Mouse (Mus musculus) spleen, postnatal 10 days (tissue): ENCODE results near the gene Fam207a.

Experiments used
- DNase-seq, 2 experiments: peaks; one replicate each; pipeline ENCODE4 v3.0.0; 2021 to 2022; ENCODE audit warnings: low spot score in 2 of 2

The Fam207a gene

DNA sequence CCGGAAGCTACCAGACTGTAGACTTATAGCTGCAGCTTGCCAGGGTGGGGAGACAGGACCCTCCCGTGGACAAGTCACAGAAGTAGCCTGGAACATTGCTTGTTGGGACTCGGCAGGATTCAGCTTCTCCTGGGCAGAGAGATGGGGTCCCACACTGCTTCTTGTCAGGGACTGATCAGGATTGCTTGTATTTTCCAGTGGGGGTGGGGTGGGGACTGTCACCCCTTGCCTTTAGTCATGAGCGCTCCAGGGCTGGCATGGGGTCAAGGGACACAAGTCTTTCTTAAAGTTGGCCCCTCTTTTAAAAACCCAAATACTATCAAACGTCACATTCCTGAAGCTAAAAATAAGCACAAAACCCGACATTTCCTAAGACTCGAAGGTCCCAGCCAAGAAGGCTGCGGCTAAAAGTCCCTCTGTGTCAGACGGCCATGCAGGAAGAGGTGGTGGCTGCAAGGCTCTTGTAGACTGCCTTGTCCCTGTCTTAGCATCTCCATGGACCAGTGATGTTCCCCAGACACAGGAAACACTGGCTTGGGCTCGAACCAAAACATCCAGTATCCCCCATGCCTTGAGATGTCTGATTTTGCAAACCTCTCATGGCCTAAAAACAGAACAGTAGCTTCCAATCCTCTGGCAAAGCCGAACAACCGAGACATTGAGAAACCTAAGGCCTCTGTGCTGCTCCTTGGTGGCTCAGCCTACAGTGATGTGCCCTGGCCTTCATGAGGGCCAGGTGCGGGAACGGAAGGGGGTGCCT lies 60.2 kb downstream of the Fam207a start:
- DNase-seq = no peak

DNA sequence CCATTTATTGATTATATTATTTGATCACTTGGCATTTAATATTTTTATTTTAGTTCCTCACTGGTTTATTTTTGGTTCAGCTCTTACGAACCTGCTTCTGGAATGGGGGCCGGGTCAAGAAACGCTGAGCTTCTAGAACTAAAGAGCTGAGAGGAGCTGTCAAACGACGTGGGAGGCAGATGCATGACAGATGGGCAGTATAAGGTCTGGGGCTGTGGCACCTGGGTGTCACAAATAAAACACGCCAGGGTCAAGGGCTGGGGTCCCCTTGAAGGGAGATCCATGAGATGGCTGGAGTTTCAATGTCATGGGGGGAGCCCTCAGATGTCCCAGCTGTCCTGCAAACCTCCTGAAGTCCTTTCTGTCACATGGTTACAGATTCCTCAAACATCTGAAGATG lies 60.8 kb downstream of the Fam207a start:
- no peak for DNase-seq

DNA sequence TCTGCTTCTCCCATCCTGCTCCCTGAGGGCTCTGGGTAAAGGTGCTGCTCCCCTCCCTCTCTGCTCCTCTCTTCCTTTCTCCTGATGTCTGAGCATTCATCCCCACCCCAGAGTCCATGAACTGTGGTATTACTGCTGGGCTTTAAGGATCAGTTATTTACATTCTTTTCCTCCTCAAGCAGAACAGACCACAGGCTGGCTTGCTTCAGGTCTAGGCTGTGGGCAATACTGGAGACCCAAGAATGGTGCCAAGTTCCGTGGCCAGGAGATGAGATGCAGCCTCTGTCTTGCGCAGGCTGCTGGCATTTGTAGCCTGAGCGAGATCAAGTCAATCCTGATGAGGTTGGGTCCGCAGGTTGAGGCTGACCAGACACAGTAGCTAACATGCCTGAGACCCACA lies 63.8 kb downstream of the Fam207a start:
- DNase-seq = no peak

DNA sequence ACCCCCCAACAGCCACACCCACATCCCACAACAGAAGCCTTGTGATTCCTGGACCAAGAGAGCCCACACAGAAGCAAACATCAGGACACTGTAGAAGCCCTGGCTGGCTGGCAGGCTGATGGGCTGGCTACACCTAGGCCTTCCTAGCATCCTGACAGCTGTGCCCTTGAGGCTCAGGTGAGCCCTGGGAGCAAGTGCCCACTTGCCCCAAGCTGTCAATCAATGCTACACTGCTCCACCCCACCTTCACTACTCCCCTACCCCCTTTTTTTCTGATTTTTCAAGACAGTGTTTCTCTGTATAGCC lies 65.5 kb downstream of the Fam207a start:
- no peak for DNase-seq

DNA sequence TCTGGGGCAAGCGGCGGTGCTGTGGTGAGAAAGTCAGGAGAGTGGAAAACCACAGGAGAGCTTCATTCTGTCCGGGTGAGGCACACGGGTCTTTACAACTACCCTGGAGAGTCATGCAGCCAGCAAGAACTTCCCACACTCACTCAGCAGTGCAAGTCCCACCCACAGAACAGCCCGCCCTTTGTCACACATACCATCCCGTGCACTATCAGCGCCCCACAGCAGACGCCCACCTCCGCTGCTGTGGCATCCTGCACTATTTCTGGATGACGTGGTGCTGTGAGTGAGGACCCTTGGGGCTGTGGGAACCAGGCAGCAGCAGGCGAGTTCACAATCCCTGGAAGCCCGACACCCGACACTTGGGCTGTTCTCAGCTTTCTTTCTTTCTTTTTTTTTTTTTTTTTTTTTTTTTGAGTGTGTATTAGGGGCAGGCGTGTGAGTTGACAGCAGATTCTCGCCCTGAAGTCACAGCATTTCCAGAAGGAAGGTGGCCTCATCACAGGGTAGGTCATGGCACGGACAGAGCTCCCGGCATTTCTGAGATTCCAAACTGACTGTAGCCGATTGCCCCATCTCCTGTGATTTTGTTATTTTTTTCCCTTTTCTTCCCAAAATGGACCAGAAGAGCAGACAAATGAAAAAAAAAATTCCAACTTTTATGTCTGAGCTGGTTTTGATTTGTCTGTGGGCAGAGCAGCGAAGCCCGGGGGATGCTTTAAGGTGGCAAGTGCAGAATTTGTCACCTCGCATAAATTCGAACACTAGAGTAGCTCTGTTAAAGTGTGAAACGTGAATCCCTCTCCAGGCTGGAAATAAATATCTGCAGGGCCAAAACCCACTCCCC lies 66.0 kb downstream of the Fam207a start:
- DNase-seq = no peak

DNA sequence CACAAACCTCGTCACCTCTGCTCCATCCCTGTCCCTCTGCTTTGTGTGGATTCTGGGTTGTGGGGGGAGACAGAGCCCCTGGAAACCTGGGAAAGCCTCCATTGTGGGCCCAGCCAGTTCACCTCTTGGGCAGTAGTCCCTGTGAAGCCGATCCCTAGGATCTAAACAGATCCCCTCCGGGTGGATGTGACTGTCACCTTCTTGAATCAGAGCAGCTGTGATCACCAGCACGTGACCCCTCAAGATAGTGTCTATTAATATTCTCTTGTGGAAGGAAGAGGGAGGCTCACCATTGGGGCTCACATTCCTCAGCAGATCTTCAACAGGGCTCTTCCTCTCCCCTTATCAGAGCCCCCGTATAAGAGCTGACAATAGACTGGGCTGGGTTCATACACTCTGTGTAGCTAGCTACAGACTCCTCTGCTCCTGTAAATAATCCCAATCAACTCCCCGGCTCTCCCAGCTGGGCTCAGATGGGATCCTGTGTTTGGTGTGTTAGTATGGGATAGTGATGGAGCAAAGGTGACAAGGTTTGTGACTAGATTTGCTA lies 66.8 kb downstream of the Fam207a start:
- DNase-seq = no peak

GRCm38 (mm10) chr10:77448209-77448608 lies 67.4 kb downstream of the Fam207a start:
- no peak for DNase-seq

DNA sequence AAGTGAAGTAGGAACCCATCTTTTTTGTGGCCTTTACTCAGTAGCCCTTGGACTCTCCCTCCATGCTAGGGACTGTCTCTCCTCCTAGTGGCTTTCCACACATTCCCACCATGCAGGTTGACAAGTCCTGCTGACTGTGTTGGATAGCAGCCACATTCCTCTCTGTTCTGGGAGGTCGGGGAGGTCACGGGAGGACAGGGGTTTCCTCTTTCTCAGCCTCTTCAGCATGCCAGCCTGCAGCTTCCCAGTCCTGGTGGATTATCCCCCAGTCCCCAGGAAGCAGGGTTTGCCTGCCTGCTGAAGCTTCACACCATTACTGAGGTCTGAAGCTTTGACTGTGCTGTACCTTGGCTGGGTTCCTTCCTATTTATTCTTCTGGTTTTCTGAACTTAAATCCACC lies 67.8 kb downstream of the Fam207a start:
- no peak for DNase-seq

DNA sequence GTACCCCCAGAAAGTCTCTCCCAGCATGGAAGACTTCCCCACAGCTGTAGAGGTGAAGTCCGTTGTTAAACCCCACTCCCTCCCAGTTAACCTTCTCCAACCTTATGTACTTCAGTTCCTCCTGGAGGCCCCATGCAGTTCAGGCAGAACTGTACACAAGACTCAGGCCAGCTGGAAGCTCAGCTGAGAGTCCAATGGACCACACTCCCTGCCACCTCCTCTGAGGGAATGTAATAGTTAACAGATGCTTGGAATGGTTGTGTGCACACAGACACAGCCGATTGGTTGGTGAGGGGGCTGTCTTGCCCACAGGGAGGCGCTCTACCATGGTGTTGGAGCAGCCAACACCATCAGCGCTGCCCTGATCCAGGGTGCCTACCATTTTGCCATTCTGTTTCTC lies 73.3 kb downstream of the Fam207a start:
- no peak for DNase-seq

GRCm38 (mm10) chr10:77441812-77442211 lies 73.8 kb downstream of the Fam207a start:
- DNase-seq = no peak

DNA sequence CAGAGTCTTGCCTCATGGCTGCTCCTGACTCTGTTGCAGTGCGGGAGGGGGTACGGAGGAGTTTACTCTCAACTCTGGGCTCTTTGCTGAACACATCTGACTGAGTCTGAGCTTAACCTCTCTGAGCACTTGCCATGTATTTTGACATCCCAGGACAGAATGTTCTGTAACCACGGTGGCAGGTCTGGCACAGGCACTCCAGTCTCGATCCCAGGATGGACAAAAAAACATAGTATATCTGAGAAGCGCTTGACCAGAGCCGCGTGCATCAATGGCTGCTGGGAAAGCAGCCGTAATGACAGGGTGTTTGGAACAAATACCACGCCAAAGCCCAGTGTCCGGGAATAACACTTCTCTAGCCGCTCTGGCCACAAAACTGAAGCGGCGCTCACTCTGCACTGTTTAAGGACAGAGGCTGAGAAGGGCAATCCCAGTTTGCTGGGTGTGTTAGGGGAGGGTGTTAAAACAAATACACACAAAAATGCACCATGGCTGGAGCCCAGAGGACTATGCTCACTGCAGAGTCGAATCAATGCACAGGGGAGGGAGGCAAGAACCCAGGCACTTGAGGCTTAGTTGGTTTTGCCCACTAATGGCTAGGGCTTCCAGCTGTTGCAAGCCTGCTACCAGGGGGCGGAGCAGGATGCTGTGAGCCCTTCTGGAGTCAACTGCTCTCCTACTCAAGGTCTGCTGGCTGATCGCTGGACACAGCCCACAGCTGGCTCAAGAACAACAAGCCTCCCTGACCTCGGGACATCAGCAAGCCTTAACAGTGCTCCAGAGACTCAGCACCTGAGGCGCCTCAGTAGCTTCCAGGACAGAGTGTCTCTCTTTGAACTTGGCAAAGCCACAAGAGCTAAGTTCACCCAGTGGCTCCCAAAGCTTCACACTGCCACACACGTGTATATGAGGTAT lies 74.5 kb downstream of the Fam207a start:
- no peak for DNase-seq

DNA sequence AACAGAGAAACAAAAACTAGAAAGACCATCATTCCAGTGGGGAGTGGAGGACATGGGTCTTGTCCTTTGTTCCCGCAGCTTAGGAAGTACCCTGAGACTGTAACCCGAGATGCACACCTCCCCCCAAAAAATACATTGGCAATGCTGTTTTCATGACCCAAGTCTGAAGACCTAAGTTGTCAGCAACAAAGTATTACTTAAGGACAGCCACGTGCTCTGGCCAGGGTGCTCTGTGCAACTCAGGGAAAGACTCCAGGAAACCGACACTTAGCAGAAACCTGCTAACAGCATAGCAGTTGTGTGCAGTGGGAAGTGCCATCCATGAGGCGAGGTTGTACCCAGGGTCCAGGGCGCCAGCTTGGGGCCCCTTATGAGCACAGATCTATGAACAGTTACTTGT lies 75.3 kb downstream of the Fam207a start:
- DNase-seq = no peak

DNA sequence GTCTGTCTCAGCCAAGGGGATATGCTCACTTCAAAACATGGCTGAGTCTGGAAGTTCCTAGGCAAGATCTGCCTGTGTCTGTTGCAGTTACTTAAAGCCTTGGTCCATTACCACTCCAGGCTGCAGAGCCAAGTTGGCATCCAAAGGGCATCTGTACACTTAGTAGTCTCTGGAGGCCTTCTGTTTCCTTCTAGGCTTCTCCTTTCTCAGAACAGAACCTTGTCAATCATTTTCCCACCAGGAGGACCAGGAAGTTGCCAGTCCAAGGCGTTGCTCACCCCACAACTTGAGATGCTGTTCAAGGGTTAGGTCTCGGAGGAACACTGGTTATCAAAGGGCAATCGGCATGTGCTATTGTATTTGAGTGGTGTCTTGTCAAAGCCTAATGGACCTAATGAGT lies 76.6 kb downstream of the Fam207a start:
- no peak for DNase-seq

GRCm38 (mm10) chr10:77438021-77438420 lies 77.6 kb downstream of the Fam207a start:
- DNase-seq = no peak
